Mouse (Mus musculus) frontal cortex, postnatal 36 days (tissue): Measurements from ENCODE around the gene Zfp330.

ENCODE experiments used
- DNase-seq, 2 experiments: peaks; one replicate each; pipeline ENCODE4 v3.0.0; 2022; ENCODE audit warnings: low spot score in 2 of 2

Zfp330 gene

GRCm38 (mm10) chr8:82774093-82774422, at the start of gene Zfp330:
Gene Zfp330, minus strand, starts transcription at chr8:82774160.
- peak; percentile 89 to 95 for DNase-seq

- no peak for DNase-seq
These were observed 4.0 kb upstream of the Zfp330 start for GRCm38 (mm10) chr8:82777945-82778344.

- no peak for DNase-seq
These were observed 3.4 kb upstream of the Zfp330 start for GRCm38 (mm10) chr8:82777406-82777805.

GRCm38 (mm10) chr8:82774482-82774881, 522 bp upstream of the Zfp330 start:
- DNase-seq = peak; percentile 4 to 11

- DNase-seq = no peak
These were observed 448 bp downstream of the Zfp330 start for GRCm38 (mm10) chr8:82773332-82774092.

- DNase-seq = no peak
These were observed 3.1 kb downstream of the Zfp330 start for GRCm38 (mm10) chr8:82770886-82771285.

GRCm38 (mm10) chr8:82759071-82759470, 14.9 kb downstream of the Zfp330 start:
- no peak for DNase-seq

- no peak for DNase-seq
These were observed 19.0 kb downstream of the Zfp330 start for GRCm38 (mm10) chr8:82754946-82755345.

GRCm38 (mm10) chr8:82746617-82747016, 27.3 kb downstream of the Zfp330 start:
- no peak for DNase-seq

GRCm38 (mm10) chr8:82743905-82744904, 29.8 kb downstream of the Zfp330 start:
- peak; percentile 68 to 83 for DNase-seq
